Mouse (Mus musculus) heart, embryonic 10.5 days (tissue): ENCODE measurements around the gene Chst8. TPM values are rescaled to one million over a fixed set of nuclear protein-coding genes. Genes with fewer than 3 reads are reported as not detected.

ENCODE experiments used
- DNase-seq: peaks from one replicate; pipeline ENCODE4 v3.0.0-alpha.2; 2017; ENCODE audit warnings: low spot score
- H3K27ac ChIP-seq: fragments of 300-500 bp; sonication (generic); 2 replicates; pipeline ENCODE4 v1.5.1; 2016; ENCODE audit warnings: mild to moderate bottlenecking
- H3K27me3 ChIP-seq: fragments of 300-500 bp; sonication (generic); 2 replicates; pipeline ENCODE4 v1.6.1; 2016; ENCODE audit warnings: mild to moderate bottlenecking; ENCODE audit not compliant: poor library complexity, insufficient read depth, severe bottlenecking
- H3K36me3 ChIP-seq: fragments of 300-500 bp; sonication (generic); 2 replicates; pipeline ENCODE4 v1.6.1; 2016; ENCODE audit warnings: mild to moderate bottlenecking, moderate library complexity
- H3K4me1 ChIP-seq: fragments of 300-500 bp; sonication (generic); 2 replicates; pipeline ENCODE4 v1.6.1; 2016; ENCODE audit warnings: mild to moderate bottlenecking
- H3K4me3 ChIP-seq: fragments of 300-500 bp; sonication (generic); 2 replicates; pipeline ENCODE4 v1.5.1; 2016; ENCODE audit warnings: mild to moderate bottlenecking, moderate library complexity
- H3K9me3 ChIP-seq: fragments of 300-500 bp; sonication (generic); 2 replicates; pipeline ENCODE4 v1.6.1; 2016; ENCODE audit warnings: mild to moderate bottlenecking, moderate library complexity
- WGBS: fragments of 180-500 bp; shearing (Covaris S2); methylation state at CpG from one replicate; pipeline ENCODE4 v1.1.7; 2016; 5-methylcytosine and 5-hydroxymethylcytosine counted together
- polyA plus RNA-seq: library from polyadenylated mRNA; unstranded; fragments of >200 nt; fragmentation: Nextera tagmentation; extraction: Ambion mirVana; gene quantifications from 2 replicates; pipeline ENCODE4 v1.2.1, GENCODE M21; 2016

Chst8 gene
- polyA plus RNA-seq, 1 experiment from 2014 or later, result 2.1 TPM

- no peak for DNase-seq
- H3K9me3 ChIP-seq, result no peaks in the 10 kb centered on the region
- H3K36me3 ChIP-seq, result no peaks in the 10 kb centered on the region
- 0 out of 2 replicates have a peak, but pooled peaks cover 2% of the 10 kb centered on the region for H3K4me1 ChIP-seq
- no peak overlapping the region for H3K27ac ChIP-seq
- H3K4me3 ChIP-seq, result no peak overlapping the region
- 73% methylated on average over 18 of the region's 18 CpGs for WGBS
- no peaks in the 10 kb centered on the region for H3K27me3 ChIP-seq
These were observed 48.0 kb downstream of the Chst8 start for GRCm38 (mm10) chr7:34764250-34765148.

DNA sequence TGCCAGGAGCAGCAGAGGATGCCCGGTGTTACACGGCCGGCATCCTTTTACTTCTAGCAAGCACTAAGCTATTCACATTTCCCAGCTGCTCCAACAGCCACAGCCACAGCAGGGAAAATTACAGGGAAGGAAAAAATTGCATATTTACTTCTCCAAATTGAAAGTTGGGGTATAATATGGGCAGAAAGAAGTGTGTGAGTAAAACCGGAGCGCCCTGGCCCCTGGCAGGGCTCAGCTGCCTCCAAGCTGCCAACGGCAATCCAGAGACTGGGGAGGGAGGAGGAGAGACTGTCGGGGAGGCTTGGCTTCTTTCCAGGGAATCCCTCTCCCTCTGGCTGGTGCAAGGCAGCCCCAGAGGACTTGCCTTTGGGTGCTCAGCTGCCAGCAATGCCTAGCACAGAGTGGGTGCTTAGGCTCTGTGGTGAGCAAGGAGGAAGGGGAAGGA lies 53.1 kb downstream of the Chst8 start:
- no peak overlapping the region for H3K4me3 ChIP-seq
- WGBS, result 67% methylated on average over 7 of the region's 7 CpGs

DNA sequence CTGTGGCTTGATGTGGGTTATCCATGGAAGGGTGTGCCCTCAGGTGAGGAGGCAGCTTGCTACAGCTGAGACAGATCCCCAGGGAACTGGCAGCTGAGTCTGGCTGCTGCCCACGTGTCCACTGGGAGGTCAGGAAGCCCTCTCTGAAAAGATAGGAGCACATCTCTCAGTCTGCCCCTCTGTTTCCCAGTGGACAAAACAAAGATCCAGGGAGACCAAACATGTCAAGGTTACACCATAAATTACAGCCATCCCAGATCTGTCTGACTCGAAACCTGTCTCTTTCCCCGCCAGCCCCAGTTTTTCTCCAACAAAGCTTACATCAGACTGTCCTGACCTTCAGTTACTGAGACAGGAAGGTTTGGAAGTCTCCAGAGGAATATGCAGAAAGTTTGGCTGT lies 53.8 kb downstream of the Chst8 start:
- H3K4me1 ChIP-seq, result peaks cover 10% of the 10 kb centered on the region; the same call in 1 of the 2 replicates
- no peak overlapping the region for H3K27ac ChIP-seq
- H3K36me3 ChIP-seq, result no peaks in the 10 kb centered on the region
- H3K27me3 ChIP-seq, result no peaks in the 10 kb centered on the region
- DNase-seq, result no peak
- H3K9me3 ChIP-seq, result no peaks in the 10 kb centered on the region
- WGBS, result 66% methylated on average over 3 of the region's 3 CpGs
- no peak overlapping the region for H3K4me3 ChIP-seq

More for the DNA sequence above, 53.1 kb downstream of the Chst8 start:
- H3K36me3 ChIP-seq, result no peaks in the 10 kb centered on the region
- H3K9me3 ChIP-seq, result no peaks in the 10 kb centered on the region
- DNase-seq, result no peak
- no peak overlapping the region for H3K27ac ChIP-seq
- H3K27me3 ChIP-seq, result no peaks in the 10 kb centered on the region
- peaks cover 10% of the 10 kb centered on the region; the same call in 1 of the 2 replicates for H3K4me1 ChIP-seq

DNA sequence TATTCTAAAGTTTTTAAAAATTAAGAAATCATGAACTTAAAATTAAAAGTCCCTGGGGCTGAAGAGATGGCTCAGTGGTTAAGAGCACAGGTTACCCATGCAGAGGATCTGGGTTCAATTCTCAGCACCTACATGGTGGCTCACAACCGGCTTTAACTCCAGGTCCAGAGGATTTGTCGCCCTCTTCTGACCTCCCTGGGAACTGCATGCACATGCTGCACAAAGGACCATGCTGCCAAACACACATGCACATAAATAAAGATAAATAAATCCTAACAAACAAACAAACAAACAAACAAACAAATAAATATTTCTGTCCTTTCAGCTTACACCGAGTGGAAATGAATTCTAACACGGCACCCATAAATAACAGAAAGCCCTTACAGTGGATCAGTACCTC lies 55.0 kb downstream of the Chst8 start:
- WGBS, result 83% methylated on average over 4 of the region's 4 CpGs
- no peak for DNase-seq
- H3K36me3 ChIP-seq, result no peaks in the 10 kb centered on the region
- no peak overlapping the region for H3K4me3 ChIP-seq
- H3K9me3 ChIP-seq, result no peaks in the 10 kb centered on the region
- no peak overlapping the region for H3K27ac ChIP-seq
- no peaks in the 10 kb centered on the region for H3K27me3 ChIP-seq
- peaks cover 11% of the 10 kb centered on the region for H3K4me1 ChIP-seq

GRCm38 (mm10) chr7:34753140-34753886 lies 59.2 kb downstream of the Chst8 start:
- peaks cover 15% of the 10 kb centered on the region for H3K4me1 ChIP-seq
- H3K36me3 ChIP-seq, result no peaks in the 10 kb centered on the region
- 0 out of 2 replicates have a peak overlapping the region, but pooled peaks have one; percentile 29 for H3K27ac ChIP-seq
- no peaks in the 10 kb centered on the region for H3K27me3 ChIP-seq
- no peaks in the 10 kb centered on the region for H3K9me3 ChIP-seq
- 71% methylated on average over 32 of the region's 32 CpGs for WGBS
- H3K4me3 ChIP-seq, result no peak overlapping the region
- DNase-seq, result no peak

DNA sequence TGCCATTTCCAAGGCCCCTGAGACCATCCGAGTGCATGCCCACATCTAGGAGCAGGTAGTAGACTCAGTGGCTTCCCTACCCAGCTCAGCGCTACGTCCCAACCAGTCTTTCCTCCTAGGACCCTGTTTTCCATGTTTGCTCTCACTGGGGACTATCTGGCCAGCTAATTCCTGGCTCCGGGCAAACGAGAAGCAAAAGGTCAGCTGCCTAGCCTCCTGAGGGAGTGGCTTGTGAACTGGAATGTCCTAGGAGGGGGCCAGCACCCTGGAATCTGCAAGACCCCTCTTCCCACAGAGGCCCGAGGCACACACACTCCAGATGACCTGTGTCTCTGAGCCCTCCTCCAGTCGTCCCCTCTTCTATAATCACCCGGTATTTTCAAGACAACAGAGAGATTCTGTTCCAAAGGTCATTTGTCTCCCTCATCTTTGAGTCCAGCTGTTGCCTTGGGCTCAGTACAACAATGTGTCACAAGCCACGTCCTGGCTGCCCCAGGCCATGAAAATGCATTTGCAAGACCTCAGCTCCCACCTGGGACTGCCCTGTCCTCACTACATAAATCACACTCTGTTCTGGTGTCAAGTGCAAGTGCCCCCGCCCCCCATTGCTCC lies 60.3 kb downstream of the Chst8 start:
- H3K36me3 ChIP-seq, result no peaks in the 10 kb centered on the region
- H3K27me3 ChIP-seq, result no peaks in the 10 kb centered on the region
- 32% methylated on average over 10 of the region's 10 CpGs for WGBS
- no peak overlapping the region for H3K4me3 ChIP-seq
- H3K27ac ChIP-seq, result no peak overlapping the region; the same call in 1 of the 2 replicates
- H3K9me3 ChIP-seq, result no peaks in the 10 kb centered on the region
- DNase-seq, result no peak
- H3K4me1 ChIP-seq, result peaks cover 18% of the 10 kb centered on the region

DNA sequence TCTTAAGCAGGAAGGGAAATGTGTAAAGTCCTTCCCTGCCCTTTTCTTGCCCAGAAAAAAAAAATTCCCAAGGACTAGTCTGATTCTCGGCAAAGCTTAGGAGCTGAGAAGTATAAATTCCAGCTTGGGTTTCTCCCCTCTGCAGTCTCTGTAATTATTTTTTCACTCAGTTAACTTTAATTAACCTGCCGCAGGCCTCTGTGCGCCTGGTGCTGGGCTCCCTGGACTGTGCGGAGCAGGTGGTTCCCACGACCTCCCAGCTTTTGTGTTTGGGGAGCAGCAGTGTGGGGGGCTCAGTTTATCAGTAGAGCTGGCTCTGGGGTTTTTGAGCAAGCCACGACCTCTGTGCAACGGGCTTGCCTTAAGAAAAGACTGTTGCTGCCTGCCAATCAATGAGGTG lies 62.2 kb downstream of the Chst8 start:
- Histone ChIP-seq H3K4me3 (no peak overlapping the region), H3K9me3 (no peaks in the 10 kb centered on the region), H3K27me3 (no peaks in the 10 kb centered on the region), H3K36me3 (no peaks in the 10 kb centered on the region), H3K4me1 (peaks cover 26% of the 10 kb centered on the region), H3K27ac (no peak overlapping the region)
- DNase-seq, result no peak
- 69% methylated on average over 7 of the region's 7 CpGs for whole genome bisulfite sequencing

DNA sequence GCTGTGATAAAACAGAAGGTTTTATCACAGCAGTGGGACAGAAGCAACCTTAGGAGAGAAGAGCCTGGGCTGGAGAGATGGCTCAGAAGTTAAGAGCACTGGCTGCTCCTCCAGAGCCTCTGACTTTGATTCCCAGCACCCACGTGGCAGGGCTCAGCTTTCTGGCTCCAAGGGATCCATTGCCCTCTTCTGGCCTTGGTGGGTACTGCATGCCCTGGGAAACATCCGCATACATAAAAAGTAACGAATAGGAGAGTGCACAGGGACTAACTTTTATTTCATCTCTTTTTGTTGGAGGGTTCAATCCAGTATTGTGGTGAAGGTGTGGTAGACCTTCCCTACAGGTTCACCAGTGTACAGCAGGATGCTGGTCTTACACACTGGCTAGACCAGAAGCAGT lies 62.8 kb downstream of the Chst8 start:
- no peaks in the 10 kb centered on the region for H3K9me3 ChIP-seq
- H3K4me3 ChIP-seq, result no peak overlapping the region
- no peak for DNase-seq
- H3K36me3 ChIP-seq, result no peaks in the 10 kb centered on the region
- no peak overlapping the region for H3K27ac ChIP-seq
- WGBS, result 43% methylated on average over 3 of the region's 3 CpGs
- H3K27me3 ChIP-seq, result no peaks in the 10 kb centered on the region
- H3K4me1 ChIP-seq, result peaks cover 26% of the 10 kb centered on the region

GRCm38 (mm10) chr7:34748501-34748900 lies 64.0 kb downstream of the Chst8 start:
- H3K36me3 ChIP-seq, result no peaks in the 10 kb centered on the region
- H3K27ac ChIP-seq, result no peak overlapping the region
- 78% methylated on average over 4 of the region's 4 CpGs for WGBS
- H3K4me3 ChIP-seq, result no peak overlapping the region
- H3K4me1 ChIP-seq, result peaks cover 26% of the 10 kb centered on the region
- no peak for DNase-seq
- H3K9me3 ChIP-seq, result no peaks in the 10 kb centered on the region
- H3K27me3 ChIP-seq, result no peaks in the 10 kb centered on the region

DNA sequence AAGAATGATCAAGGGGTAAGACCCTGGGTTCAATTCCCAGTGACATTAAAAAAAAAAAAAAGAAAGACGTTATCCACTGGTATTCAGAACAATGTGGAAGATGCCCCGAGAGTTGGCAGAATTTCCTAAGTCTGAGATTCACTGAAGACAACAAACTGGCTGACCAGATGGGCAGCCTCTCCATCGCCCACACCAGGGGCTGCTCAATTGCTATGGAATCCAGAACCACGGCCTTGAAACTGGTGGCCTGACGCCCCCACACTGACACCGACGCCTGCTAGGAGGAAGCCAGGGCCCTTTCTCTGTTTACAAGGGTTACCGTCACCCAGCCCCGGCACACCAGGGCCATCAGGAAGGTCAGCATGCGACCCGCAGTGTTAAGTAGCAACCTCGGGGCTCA lies 64.8 kb downstream of the Chst8 start:
- WGBS, result 74% methylated on average over 12 of the region's 12 CpGs
- no peaks in the 10 kb centered on the region for H3K36me3 ChIP-seq
- H3K9me3 ChIP-seq, result no peaks in the 10 kb centered on the region
- H3K27ac ChIP-seq, result no peak overlapping the region
- no peak overlapping the region for H3K4me3 ChIP-seq
- no peak for DNase-seq
- no peaks in the 10 kb centered on the region for H3K27me3 ChIP-seq
- H3K4me1 ChIP-seq, result peaks cover 26% of the 10 kb centered on the region

DNA sequence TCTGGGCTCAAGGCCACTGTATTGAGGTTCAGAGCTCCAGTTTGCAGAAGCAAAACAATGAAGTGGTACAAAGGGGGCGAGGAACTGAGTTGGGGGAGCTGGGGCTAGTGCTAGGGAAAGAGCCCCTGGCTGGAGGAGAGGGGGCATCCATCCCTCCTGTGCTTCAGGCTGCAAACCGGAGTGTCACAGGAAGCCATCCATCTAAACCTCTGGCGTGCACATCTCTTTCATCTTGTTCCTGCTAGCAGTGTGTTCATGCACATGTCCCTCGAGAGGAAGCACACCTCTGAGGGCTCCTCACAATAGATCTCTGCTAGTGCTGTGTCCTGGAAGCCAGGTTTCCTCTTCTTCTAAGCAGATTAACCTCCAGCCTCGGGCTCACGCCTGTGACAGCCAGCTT lies 65.9 kb downstream of the Chst8 start:
- no peaks in the 10 kb centered on the region for H3K36me3 ChIP-seq
- no peak for DNase-seq
- WGBS, result 44% methylated on average over 6 of the region's 6 CpGs
- H3K9me3 ChIP-seq, result no peaks in the 10 kb centered on the region
- H3K27ac ChIP-seq, result no peak overlapping the region
- H3K4me3 ChIP-seq, result no peak overlapping the region
- H3K4me1 ChIP-seq, result peaks cover 16% of the 10 kb centered on the region
- no peaks in the 10 kb centered on the region for H3K27me3 ChIP-seq

DNA sequence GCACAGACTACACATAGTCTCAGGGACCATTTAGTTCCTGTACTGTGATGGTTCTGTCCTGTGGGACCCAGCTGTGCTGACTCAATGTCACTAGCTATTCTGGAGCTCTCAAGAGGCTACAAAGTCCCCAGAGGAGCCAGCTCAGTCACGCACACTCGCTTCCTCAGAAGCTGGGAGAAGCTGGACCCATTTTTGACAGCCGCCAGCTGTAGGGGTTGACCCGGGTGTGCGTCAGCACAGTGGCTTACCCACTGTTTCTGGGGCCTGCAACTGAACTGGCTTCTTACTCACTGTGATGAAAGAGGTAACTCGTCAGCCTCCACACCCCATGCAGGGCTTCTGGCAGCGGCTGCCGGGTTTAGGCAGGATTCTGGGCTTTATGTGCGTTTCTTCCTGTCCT lies 66.3 kb downstream of the Chst8 start:
- Histone ChIP-seq H3K4me1 (peaks cover 12% of the 10 kb centered on the region), H3K9me3 (no peaks in the 10 kb centered on the region), H3K27me3 (no peaks in the 10 kb centered on the region), H3K4me3 (no peak overlapping the region), H3K36me3 (no peaks in the 10 kb centered on the region), H3K27ac (no peak overlapping the region)
- 54% methylated on average over 9 of the region's 9 CpGs for WGBS
- DNase-seq, result no peak

DNA sequence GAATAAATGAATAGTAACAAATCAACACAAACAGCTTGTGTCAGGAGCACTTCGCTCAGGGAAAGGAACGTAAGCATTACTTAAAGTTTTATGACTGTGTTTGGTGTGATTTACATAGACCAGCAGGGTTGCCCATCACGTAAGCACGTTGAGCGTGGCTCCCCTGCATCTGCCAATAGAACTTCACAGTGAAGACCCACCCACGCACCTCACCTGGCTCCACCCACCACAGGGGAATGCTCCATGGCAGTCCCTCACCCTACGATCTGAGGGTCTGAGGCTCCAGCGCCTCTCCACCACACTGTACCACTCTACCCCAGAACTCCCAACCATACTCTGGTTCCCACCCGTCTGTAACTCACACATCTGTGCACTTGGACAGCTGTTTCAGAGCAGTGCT lies 67.1 kb downstream of the Chst8 start:
- Histone ChIP-seq H3K27ac (no peak overlapping the region), H3K36me3 (no peaks in the 10 kb centered on the region), H3K9me3 (no peaks in the 10 kb centered on the region), H3K27me3 (no peaks in the 10 kb centered on the region), H3K4me3 (no peak overlapping the region), H3K4me1 (peaks cover 11% of the 10 kb centered on the region)
- WGBS, result 74% methylated on average over 9 of the region's 9 CpGs
- no peak for DNase-seq
